Mouse (Mus musculus) intestine, embryonic 16.5 days (tissue): ENCODE results near the gene Shisa7. TPM values are rescaled to one million over a fixed set of nuclear protein-coding genes. Genes with fewer than 3 reads are reported as not detected.
"Not testable (repeated sequence)": the region's sequence is repeated elsewhere in the genome, so short reads cannot be mapped to it uniquely, and the experiment has no call there.

ENCODE experiments used
- ATAC-seq: fragments of 200-750 bp; cut with Nextera tagmentation; 2 replicates; pipeline ENCODE4 v1.8.0; 2017; ENCODE audit warnings: moderate TSS enrichment, moderate library complexity
- H3K27ac ChIP-seq: fragments of 300-500 bp; sonication (generic); 2 replicates; pipeline ENCODE4 v1.5.1; 2014; ENCODE audit warnings: mild to moderate bottlenecking, low read length
- H3K27me3 ChIP-seq: fragments of 300-500 bp; sonication (generic); replicated peaks from 2 replicates; pipeline ENCODE4 v1.6.1; 2014; ENCODE audit warnings: low read length, control low read depth, mixed read lengths; ENCODE audit not compliant: control insufficient read depth, insufficient read depth
- H3K36me3 ChIP-seq: fragments of 300-500 bp; sonication (generic); 2 replicates; pipeline ENCODE4 v1.6.1; 2014; ENCODE audit warnings: low read length, control low read depth; ENCODE audit not compliant: control insufficient read depth, insufficient read depth
- H3K4me1 ChIP-seq: fragments of 300-500 bp; sonication (generic); 2 replicates; pipeline ENCODE4 v1.6.1; 2014; ENCODE audit warnings: low read length, control low read depth, mixed read lengths; ENCODE audit not compliant: control insufficient read depth, insufficient read depth
- H3K4me2 ChIP-seq: fragments of 300-500 bp; sonication (generic); 2 replicates; pipeline ENCODE4 v1.6.1; 2014; ENCODE audit warnings: low read depth, low read length, control low read depth
- H3K4me3 ChIP-seq: fragments of 300-500 bp; sonication (generic); 2 replicates; pipeline ENCODE4 v1.5.1; 2014; ENCODE audit warnings: mild to moderate bottlenecking, low read length
- H3K9ac ChIP-seq: fragments of 300-500 bp; sonication (generic); 2 replicates; pipeline ENCODE4 v1.6.1; 2014; ENCODE audit warnings: low read depth, low read length
- H3K9me3 ChIP-seq: fragments of 300-500 bp; sonication (generic); 2 replicates; pipeline ENCODE4 v1.6.1; 2016; ENCODE audit warnings: low read length, control low read depth; ENCODE audit not compliant: control insufficient read depth
- WGBS: fragments of 180-500 bp; shearing (Covaris S2); extraction: QIAGEN DNeasy Blood & Tissue Kit; methylation state at CpG from one replicate; pipeline ENCODE4 v1.1.7; 2014; 5-methylcytosine and 5-hydroxymethylcytosine counted together
- polyA plus RNA-seq: library from polyadenylated mRNA; unstranded; fragments of >200 nt; fragmentation: Nextera tagmentation; extraction: Ambion mirVana; gene quantifications from 2 replicates; pipeline ENCODE4 v1.2.1, GENCODE M21; 2015

The Shisa7 gene
- polyA plus RNA-seq, 1 experiment from 2014 or later: 0.15 TPM

DNA sequence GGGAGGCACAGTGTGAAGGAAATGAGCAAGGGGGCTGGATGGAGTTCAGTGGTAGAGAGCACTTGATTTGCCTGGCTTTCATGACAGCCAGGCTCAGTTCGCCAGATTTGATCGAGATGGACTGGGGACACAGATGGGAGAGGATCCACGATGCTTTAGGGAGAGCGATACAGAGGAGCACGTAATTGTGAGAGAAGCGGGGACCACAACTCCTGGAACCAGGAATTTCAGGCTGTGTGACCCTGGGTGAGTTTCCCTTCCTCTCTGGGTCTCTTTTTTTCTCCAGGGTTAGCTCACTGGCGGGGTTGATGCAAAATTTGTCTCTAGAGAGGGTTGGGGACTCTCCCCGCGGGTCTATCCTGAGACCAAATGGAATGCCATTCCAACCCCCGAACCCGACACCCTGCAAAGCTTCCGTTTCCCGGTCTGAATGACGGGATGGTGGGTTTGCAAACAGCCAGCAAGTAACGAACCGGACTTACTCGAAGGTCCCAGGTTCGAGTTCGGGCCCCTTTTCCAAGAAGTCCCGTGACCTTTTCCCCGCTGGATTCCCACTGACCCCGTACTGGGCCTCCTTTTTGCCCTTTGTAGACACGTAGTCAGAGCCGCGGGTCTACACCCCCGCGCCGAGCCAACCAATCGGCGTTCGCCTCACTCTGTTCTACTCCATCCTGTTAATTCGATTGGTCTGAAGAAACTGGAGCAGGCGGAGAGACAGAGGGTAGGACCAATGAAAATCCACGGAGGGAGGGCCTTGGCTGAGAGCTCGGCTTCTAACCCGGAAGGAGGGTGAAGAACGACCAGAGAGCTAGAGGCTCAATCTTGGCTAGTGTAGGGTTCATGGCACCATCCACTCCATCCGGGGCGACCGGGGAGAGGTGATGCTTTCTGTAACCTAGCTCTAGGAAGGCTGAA lies 21.3 kb upstream of the Shisa7 start:
- H3K36me3 ChIP-seq: no peaks in the 10 kb centered on the region
- ATAC-seq: peak; percentile 99
- no peaks in the 10 kb centered on the region for H3K27me3 ChIP-seq
- peak overlapping the region; percentile 76 for H3K9ac ChIP-seq
- H3K27ac ChIP-seq: peak overlapping the region; percentile 92
- peak overlapping the region; percentile 70 for H3K4me3 ChIP-seq
- WGBS: 4% methylated on average over 40 of the region's 40 CpGs
- H3K9me3 ChIP-seq: no peaks in the 10 kb centered on the region
- H3K4me2 ChIP-seq: peak overlapping the region; percentile 57
- H3K4me1 ChIP-seq: peaks cover 2% of the 10 kb centered on the region; the same call in 1 of the 2 replicates

DNA sequence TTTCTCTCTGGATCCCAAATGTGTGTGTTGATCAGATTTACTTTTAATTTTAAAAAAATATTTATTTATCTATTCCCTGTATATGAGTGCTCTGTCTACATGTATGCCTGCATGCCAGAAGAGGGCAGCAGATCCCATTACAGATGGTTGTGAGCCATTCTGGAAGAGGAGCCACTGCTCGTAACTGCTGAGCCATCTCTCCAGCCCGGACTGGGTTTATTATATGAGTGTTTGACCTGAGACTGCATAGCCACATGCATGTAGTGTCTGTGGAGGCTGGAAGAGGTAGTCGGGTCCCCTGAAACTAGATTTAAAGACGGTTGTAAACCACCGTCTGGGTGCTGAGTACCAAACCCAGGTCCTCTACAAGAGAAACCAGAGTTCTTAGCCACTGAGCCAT lies 20.6 kb upstream of the Shisa7 start:
- 69% methylated on average over 5 of the region's 5 CpGs for WGBS
- peak overlapping the region; percentile 70 for H3K4me3 ChIP-seq
- ATAC-seq: no peak
- H3K27me3 ChIP-seq: no peaks in the 10 kb centered on the region
- H3K27ac ChIP-seq: peak overlapping the region; percentile 50
- H3K4me2 ChIP-seq: peak overlapping the region; percentile 50
- no peaks in the 10 kb centered on the region for H3K9me3 ChIP-seq
- no peaks in the 10 kb centered on the region for H3K36me3 ChIP-seq
- peaks cover 2% of the 10 kb centered on the region; the same call in 1 of the 2 replicates for H3K4me1 ChIP-seq
- H3K9ac ChIP-seq: no peak overlapping the region

DNA sequence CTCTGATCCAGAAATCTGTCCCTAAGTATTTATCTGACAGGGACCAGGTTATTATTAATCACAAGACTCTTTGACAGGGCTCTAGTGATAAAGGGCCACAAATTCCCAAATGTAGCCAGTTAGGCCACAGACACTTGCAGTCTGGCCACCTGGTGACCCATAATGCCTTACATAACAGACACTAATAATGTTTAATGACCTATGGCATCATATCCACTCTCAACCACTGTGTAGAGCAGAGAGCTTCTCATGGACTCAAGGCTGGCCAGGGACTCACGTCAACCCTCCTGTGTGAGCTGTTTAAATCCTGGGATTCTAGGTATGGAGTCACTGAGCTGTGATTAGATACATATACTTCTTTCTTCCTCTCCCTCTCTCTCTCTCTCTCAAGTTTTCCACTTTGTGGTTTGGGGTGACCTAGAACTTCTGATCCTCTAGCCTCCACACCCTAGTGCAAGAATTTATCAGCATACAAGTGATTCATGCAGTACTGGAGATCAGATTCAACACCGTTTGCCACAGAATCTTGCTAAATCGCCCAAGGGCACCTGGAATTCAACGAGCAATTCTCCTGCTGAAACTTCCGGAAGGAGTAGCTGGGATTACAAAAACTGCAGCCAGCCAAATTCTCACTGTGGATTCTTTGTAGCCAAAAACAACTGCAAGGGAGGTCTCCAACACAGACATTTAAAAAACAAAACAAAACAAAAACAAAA lies 19.8 kb upstream of the Shisa7 start:
- H3K4me3 ChIP-seq: no peak overlapping the region
- no peaks in the 10 kb centered on the region for H3K9me3 ChIP-seq
- H3K9ac ChIP-seq: no peak overlapping the region
- H3K36me3 ChIP-seq: no peaks in the 10 kb centered on the region
- H3K4me1 ChIP-seq: peaks cover 2% of the 10 kb centered on the region; the same call in 1 of the 2 replicates
- H3K27ac ChIP-seq: no peak overlapping the region
- H3K4me2 ChIP-seq: no peak overlapping the region
- H3K27me3 ChIP-seq: no peaks in the 10 kb centered on the region
- ATAC-seq: no peak
- 82% methylated on average over 5 of the region's 5 CpGs for WGBS

DNA sequence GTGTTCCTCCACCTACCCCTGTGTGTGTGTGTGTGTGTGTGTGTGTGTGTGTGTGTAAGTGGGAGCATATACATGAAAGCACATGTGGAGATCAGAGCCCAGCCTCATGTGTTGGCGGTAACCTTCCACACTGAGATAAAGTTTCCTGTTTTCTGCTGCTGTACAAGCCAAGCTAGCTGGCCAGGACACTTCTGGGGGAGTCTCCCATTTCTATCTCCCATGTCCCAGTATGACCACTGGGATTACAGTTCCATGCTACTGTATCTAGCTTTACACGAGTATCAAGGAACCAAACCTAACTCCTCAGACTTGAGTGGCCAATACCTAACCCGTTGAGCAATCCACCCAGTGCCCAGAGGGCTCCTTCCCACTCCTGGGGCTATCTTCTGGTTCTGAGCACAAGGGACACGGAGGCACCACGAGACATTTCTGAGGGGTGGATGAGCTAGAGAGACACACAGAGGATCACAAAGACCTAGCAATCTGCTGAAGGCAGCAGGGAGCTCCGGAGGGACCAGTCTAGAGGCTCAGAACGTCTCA lies 19.1 kb upstream of the Shisa7 start:
- 78% methylated on average over 7 of the region's 7 CpGs for WGBS
- Histone ChIP-seq H3K9me3 (no peaks in the 10 kb centered on the region), H3K27me3 (no peaks in the 10 kb centered on the region), H3K4me3 (no peak overlapping the region), H3K4me1 (peaks cover 2% of the 10 kb centered on the region; the same call in 1 of the 2 replicates), H3K4me2 (no peak overlapping the region), H3K36me3 (no peaks in the 10 kb centered on the region), H3K9ac (no peak overlapping the region), H3K27ac (no peak overlapping the region)
- ATAC-seq: no peak

DNA sequence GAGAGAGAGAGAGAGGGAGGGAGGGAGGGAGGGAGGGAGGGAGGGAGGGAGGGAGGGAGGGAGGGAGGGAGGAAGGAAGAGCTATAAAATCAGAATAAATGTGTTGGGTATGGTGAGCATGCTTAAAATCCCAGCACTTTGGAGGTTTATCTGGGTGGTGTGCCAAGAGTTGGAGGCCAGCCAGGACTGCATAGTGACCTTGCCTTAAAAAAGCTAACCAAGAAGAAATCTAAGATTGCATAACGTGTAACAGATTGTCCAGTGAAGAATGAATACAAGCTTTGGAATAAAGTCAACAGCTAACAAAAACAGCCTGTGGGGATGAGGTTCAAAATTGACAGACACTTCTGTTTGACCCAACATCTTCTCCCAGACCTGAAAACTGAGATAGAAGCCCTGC lies 18.5 kb upstream of the Shisa7 start:
- 10% methylated on average over 1 of the region's 1 CpGs for WGBS
- Histone ChIP-seq H3K27ac (no peak overlapping the region), H3K4me2 (no peak overlapping the region), H3K36me3 (no peaks in the 10 kb centered on the region), H3K4me3 (no peak overlapping the region), H3K27me3 (no peaks in the 10 kb centered on the region), H3K9me3 (no peaks in the 10 kb centered on the region), H3K4me1 (peaks cover 2% of the 10 kb centered on the region; the same call in 1 of the 2 replicates), H3K9ac (no peak overlapping the region)
- ATAC-seq: no peak

DNA sequence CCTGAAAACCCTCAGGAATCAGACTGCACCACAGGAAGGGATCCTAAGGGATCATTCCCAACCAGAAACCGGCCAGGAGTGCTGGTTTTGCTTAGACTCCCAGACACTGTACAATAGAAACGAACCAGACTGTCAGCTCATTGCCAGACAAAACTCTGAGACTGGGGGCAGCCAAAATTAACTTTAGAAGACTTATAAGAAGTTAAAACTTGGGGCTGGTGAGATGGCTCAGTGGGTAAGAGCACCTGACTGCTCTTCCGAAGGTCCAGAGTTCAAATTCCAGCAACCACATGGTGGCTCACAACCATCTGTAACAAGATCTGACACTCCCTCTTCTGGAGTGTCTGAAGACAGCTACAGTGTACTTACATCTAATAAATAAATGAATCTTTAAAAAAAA lies 16.4 kb upstream of the Shisa7 start:
- not testable (repeated sequence) for H3K9ac ChIP-seq, H3K27ac ChIP-seq, H3K27me3 ChIP-seq, H3K9me3 ChIP-seq, H3K36me3 ChIP-seq, H3K4me2 ChIP-seq, H3K4me1 ChIP-seq, ATAC-seq, H3K4me3 ChIP-seq
- WGBS: 65% methylated on average over 3 of the region's 3 CpGs

DNA sequence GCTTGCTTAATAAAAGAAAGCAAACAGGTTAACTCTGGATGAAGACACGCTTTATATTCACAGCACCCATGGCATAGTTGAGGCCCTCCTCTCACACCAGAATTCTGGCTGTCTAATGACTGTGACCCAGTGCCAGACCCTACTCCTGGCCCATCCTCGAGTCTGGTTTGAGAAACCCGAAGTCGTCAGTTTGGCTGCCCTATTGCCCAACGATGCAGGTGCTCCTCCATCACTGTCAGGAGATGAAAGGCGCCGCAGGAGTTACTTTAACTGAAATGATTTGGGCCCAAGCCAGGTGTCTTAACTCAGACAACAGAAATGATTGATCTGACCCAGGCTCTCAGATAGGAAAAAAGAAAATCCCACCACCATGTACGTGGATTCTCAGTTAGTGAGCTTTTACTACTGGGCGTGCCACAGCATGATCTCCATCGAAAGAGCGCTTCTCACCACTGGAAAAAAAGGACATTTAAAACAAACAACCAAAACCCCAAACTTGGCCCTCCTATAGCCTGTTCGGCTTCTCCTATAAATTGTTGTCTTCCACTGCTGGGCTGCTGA lies 15.0 kb upstream of the Shisa7 start:
- Histone ChIP-seq H3K9ac (no peak overlapping the region), H3K4me3 (no peak overlapping the region), H3K36me3 (no peaks in the 10 kb centered on the region), H3K9me3 (no peaks in the 10 kb centered on the region), H3K4me2 (no peak overlapping the region), H3K27ac (no peak overlapping the region), H3K27me3 (no peaks in the 10 kb centered on the region), H3K4me1 (no peaks in the 10 kb centered on the region)
- WGBS: 58% methylated on average over 12 of the region's 12 CpGs
- no peak for ATAC-seq

DNA sequence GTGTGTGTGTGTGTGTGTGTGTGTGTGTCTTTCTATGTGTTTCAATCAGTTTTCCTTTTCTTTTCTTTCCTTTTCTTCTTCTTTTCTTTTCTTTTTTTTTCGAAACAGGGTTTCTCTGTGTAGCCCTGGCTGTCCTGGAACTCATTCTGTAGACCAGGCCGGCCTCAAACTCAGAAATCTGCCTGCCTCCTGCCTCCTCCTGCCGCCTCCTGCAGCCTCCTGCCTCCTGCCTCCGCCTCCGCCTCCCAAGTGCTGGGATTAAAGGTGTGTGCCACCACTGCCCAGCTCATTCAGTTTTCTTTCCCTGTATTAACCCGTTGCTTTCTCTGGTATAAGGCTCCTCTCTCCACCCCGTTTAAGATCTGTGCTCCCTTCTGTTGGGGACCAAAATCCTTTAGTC lies 12.8 kb upstream of the Shisa7 start:
- Histone ChIP-seq H3K9ac (no peak overlapping the region), H3K36me3 (no peaks in the 10 kb centered on the region), H3K4me1 (no peaks in the 10 kb centered on the region), H3K27me3 (no peaks in the 10 kb centered on the region), H3K4me3 (no peak overlapping the region), H3K27ac (no peak overlapping the region), H3K4me2 (no peak overlapping the region), H3K9me3 (no peaks in the 10 kb centered on the region)
- ATAC-seq: no peak
- WGBS: 62% methylated on average over 7 of the region's 7 CpGs

DNA sequence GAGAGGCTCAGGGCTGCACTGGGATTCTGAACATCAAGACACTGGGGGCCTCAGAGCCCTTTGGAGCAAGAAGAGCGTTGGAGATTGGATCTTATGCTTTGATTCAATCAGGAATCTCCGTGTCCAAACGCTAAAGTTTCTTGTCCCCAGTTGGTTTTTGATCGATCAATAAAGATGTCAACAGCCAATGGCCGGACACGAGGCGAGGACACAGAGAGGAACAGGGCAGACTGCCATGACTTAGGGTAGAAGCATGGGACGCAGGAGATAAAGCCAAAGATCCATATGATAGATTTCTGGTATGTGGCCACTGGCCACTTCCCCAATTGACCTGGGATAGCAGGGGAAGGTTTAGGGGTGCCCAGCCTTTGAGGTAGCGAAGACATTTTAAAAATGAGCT lies 12.0 kb upstream of the Shisa7 start:
- H3K9me3 ChIP-seq: no peaks in the 10 kb centered on the region
- no peak overlapping the region for H3K4me2 ChIP-seq
- no peaks in the 10 kb centered on the region for H3K4me1 ChIP-seq
- 82% methylated on average over 9 of the region's 9 CpGs for WGBS
- no peak for ATAC-seq
- H3K27me3 ChIP-seq: no peaks in the 10 kb centered on the region
- H3K36me3 ChIP-seq: no peaks in the 10 kb centered on the region
- no peak overlapping the region for H3K27ac ChIP-seq
- H3K9ac ChIP-seq: no peak overlapping the region
- H3K4me3 ChIP-seq: no peak overlapping the region
